Mouse (Mus musculus): ENCODE results near the gene Hsdl1. TPM values are rescaled to one million over a fixed set of nuclear protein-coding genes. Genes with fewer than 3 reads are reported as not detected.

The Hsdl1 gene
- polyA plus RNA-seq, 1 experiment = 20.9 TPM

DNA sequence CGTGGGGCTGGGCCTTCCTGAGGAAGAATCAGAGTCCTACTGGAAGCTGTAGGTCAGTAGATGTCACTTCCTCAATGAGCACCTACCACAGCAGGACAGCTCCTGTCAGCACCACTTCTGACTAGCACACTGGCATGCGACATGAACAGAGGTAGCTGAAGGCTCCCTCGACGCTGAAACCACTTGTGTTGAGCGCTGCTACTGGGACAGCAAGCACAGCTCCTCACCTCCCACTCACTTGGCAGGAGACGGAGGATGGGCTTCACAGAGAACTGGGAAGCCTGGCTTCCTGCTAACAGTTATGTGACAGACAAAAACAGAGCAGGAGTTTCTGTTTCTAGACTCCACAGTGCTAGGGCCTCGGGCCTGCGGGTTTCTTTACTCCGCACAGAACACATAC, 43.0 kb downstream of the Hsdl1 start:
- 79% methylated on average over 9 of the region's 9 CpGs for WGBS
- Histone ChIP-seq H3K4me1 (ENCODE audit: control insufficient read depth, insufficient read depth, insufficient read length, low read length) (peaks cover 33% of the 10 kb centered on the region), H3K27ac (ENCODE audit: insufficient read depth, low read depth, low read length) (peak overlapping the region; percentile 95), H3K4me3 (ENCODE audit: low read depth, low read length) (no peak overlapping the region), H3K27me3 (ENCODE audit: control insufficient read depth, insufficient read depth, low read length) (no peaks in the 10 kb centered on the region), H3K36me3 (ENCODE audit: control insufficient read depth, insufficient read depth, low read length) (peaks cover 61% of the 10 kb centered on the region)
- no peak for TF ChIP-seq CTCF (IDR thresholded peaks at IDR 0.05; ENCODE audit: extremely low read depth, insufficient read length, insufficient replicate concordance, low read depth, low read length)
- TF ChIP-seq POLR2A (IDR thresholded peaks at IDR 0.05; ENCODE audit: low read depth, low read length) = no peak

DNA sequence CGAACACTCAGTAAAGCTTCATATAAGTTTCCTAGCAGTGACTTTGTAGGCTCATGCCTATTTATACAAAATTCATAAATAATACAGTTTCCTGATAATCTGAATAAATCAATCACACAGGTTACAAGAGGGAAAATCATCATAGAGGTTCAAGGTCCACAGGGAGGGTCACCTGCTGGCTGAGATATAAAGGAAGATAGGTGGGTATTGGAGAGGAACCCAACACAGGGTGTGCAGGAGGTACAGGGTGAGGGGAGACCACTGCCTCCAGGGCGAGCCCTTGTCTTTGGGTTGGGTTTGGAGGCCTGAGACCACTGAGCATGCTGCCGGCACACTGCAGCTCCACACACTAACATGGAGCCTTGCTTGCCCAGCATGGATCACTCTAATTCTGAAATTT, 43.6 kb downstream of the Hsdl1 start:
- Histone ChIP-seq H3K4me1 (ENCODE audit: control insufficient read depth, insufficient read depth, insufficient read length, low read length) (peaks cover 33% of the 10 kb centered on the region), H3K36me3 (ENCODE audit: control insufficient read depth, insufficient read depth, low read length) (peaks cover 60% of the 10 kb centered on the region), H3K4me3 (ENCODE audit: low read depth, low read length) (no peak overlapping the region), H3K27me3 (ENCODE audit: control insufficient read depth, insufficient read depth, low read length) (no peaks in the 10 kb centered on the region), H3K27ac (ENCODE audit: insufficient read depth, low read depth, low read length) (peak overlapping the region; percentile 95)
- TF ChIP-seq CTCF (IDR thresholded peaks at IDR 0.05; ENCODE audit: extremely low read depth, insufficient read length, insufficient replicate concordance, low read depth, low read length) = no peak
- no peak for TF ChIP-seq POLR2A (IDR thresholded peaks at IDR 0.05; ENCODE audit: low read depth, low read length)
- 71% methylated on average over 3 of the region's 3 CpGs for whole genome bisulfite sequencing

DNA sequence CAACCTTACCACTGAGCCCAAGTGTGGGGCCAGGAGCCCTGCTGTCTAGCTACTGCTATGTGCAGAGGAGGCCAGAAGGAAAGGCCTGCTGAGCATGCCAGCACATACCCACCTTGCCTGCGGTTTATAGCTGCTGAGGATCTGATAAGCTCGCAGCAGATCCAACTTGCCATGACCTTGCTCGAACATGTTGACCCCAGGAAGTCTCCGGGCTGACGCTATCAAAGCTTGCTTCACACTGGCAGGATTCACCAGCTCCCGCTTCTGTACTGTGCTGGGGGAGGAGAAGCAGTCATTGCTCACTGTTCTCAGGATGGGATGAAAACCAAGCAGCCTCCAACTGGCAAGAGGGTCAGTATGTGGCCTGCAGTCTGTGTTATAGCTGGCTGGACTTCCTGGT, 44.0 kb downstream of the Hsdl1 start:
- no peaks in the 10 kb centered on the region for H3K27me3 ChIP-seq (ENCODE audit: control insufficient read depth, insufficient read depth, low read length)
- no peak overlapping the region for H3K4me3 ChIP-seq (ENCODE audit: low read depth, low read length)
- WGBS = 31% methylated on average over 6 of the region's 6 CpGs
- peaks cover 56% of the 10 kb centered on the region for H3K36me3 ChIP-seq (ENCODE audit: control insufficient read depth, insufficient read depth, low read length)
- peaks cover 33% of the 10 kb centered on the region for H3K4me1 ChIP-seq (ENCODE audit: control insufficient read depth, insufficient read depth, insufficient read length, low read length)
- H3K27ac ChIP-seq (ENCODE audit: insufficient read depth, low read depth, low read length) = peak overlapping the region; percentile 95
- no peak for TF ChIP-seq POLR2A (IDR thresholded peaks at IDR 0.05; ENCODE audit: low read depth, low read length)
- TF ChIP-seq CTCF (IDR thresholded peaks at IDR 0.05; ENCODE audit: extremely low read depth, insufficient read length, insufficient replicate concordance, low read depth, low read length) = no peak

DNA sequence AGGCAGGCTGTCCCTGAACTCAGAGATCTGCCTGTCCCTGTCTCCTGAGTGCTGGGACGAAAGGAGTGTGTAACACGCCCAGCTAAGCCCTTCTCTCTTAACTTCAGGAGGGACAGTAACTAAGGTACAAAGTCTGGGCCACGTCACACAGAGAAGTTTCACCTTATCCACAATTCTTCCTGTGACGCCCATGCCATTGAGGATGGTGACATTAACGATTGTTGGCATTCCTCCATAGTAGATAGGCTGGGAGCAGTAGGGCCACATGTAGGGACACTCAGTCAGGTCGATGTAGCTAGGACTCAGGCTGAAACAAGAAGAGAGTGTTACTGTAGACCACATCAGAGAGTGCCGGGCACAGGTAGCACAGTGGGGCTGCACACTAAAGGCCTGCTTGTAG, 46.2 kb downstream of the Hsdl1 start:
- Histone ChIP-seq H3K27me3 (ENCODE audit: control insufficient read depth, insufficient read depth, low read length) (no peaks in the 10 kb centered on the region), H3K36me3 (ENCODE audit: control insufficient read depth, insufficient read depth, low read length) (peaks cover 57% of the 10 kb centered on the region), H3K27ac (ENCODE audit: insufficient read depth, low read depth, low read length) (peak overlapping the region; percentile 97), H3K4me1 (ENCODE audit: control insufficient read depth, insufficient read depth, insufficient read length, low read length) (peaks cover 33% of the 10 kb centered on the region), H3K4me3 (ENCODE audit: low read depth, low read length) (no peak overlapping the region)
- WGBS = 37% methylated on average over 7 of the region's 7 CpGs
- TF ChIP-seq CTCF (IDR thresholded peaks at IDR 0.05; ENCODE audit: extremely low read depth, insufficient read length, insufficient replicate concordance, low read depth, low read length) (no peak), POLR2A (IDR thresholded peaks at IDR 0.05; ENCODE audit: low read depth, low read length) (peak; percentile 49; the same call in 1 of the 2 replicates)

DNA sequence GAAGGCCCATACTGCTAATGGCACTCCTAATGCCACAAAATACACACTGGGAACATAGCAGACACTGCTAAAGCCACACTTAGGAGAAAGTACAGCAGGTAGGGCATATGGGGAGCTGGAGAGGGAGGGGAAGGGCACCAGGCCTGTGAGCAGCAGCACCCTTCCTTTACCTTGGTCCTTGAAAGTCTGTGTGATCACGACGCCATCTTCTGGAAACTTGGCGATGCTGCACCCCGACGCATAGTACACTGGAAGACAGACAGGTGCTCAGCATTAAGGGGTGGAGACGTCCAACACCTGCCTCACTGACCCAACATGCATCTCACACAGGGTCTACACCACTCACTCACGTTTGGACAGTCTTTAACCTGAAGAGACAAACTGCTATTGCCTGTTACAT, 54.9 kb downstream of the Hsdl1 start:
- Histone ChIP-seq H3K27ac (ENCODE audit: insufficient read depth, low read depth, low read length) (no peak overlapping the region), H3K4me3 (ENCODE audit: low read depth, low read length) (no peak overlapping the region), H3K4me1 (ENCODE audit: control insufficient read depth, insufficient read depth, insufficient read length, low read length) (no peaks in the 10 kb centered on the region), H3K27me3 (ENCODE audit: control insufficient read depth, insufficient read depth, low read length) (no peaks in the 10 kb centered on the region), H3K36me3 (ENCODE audit: control insufficient read depth, insufficient read depth, low read length) (peaks cover 85% of the 10 kb centered on the region)
- TF ChIP-seq CTCF (IDR thresholded peaks at IDR 0.05; ENCODE audit: extremely low read depth, insufficient read length, insufficient replicate concordance, low read depth, low read length) (peak; percentile 25; the same call in 1 of the 2 replicates), POLR2A (IDR thresholded peaks at IDR 0.05; ENCODE audit: low read depth, low read length) (no peak)
- WGBS = 72% methylated on average over 7 of the region's 7 CpGs

DNA sequence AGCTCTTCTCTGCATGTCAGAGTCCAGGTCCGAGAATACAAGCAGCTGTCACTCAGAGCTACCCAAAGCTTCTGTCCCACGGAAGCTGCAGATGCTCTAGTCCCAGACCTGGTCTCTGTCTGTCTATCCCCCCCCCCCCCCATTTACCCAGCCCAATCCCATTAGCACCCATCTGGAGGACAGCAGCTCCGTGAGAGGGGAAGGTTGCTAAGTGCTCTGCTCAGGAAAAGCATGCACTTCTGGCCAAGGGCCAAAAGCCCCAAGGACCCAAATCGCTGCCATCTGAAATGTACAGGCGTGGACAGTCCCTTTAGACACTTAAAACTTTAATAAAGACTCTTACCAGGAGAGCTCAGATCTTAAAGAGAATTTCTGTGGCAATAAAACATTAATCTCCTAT, 58.3 kb downstream of the Hsdl1 start:
- peaks cover 90% of the 10 kb centered on the region for H3K36me3 ChIP-seq (ENCODE audit: control insufficient read depth, insufficient read depth, low read length)
- no peaks in the 10 kb centered on the region for H3K4me1 ChIP-seq (ENCODE audit: control insufficient read depth, insufficient read depth, insufficient read length, low read length)
- no peaks in the 10 kb centered on the region for H3K27me3 ChIP-seq (ENCODE audit: control insufficient read depth, insufficient read depth, low read length)
- H3K4me3 ChIP-seq (ENCODE audit: low read depth, low read length) = no peak overlapping the region
- no peak overlapping the region for H3K27ac ChIP-seq (ENCODE audit: insufficient read depth, low read depth, low read length)
- 70% methylated on average over 5 of the region's 5 CpGs for WGBS
- TF ChIP-seq CTCF (IDR thresholded peaks at IDR 0.05; ENCODE audit: extremely low read depth, insufficient read length, insufficient replicate concordance, low read depth, low read length) = no peak
- TF ChIP-seq POLR2A (IDR thresholded peaks at IDR 0.05; ENCODE audit: low read depth, low read length) = no peak

DNA sequence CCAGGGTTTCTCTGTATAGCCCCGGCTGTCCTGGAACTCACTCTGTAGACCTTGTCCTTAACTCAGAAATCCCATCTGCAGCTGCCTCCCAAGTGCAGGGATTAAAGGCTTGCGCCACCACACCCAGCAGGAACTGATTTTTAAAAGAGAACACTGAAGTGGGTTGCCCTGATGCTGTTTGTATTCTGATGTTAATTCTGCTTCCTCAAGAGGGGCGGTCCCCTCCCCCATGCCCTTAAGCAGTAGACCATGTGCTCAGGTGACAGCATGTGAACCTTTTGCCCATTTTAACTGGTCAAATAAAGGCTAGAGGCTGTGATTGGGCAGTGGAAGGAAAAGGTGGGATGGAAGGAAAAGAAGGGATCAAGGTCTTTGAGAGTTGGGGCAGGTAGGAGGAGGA, 59.2 kb downstream of the Hsdl1 start:
- no peak overlapping the region for H3K4me3 ChIP-seq (ENCODE audit: low read depth, low read length)
- H3K4me1 ChIP-seq (ENCODE audit: control insufficient read depth, insufficient read depth, insufficient read length, low read length) = no peaks in the 10 kb centered on the region
- no peak overlapping the region for H3K27ac ChIP-seq (ENCODE audit: insufficient read depth, low read depth, low read length)
- 85% methylated on average over 3 of the region's 3 CpGs for WGBS
- H3K36me3 ChIP-seq (ENCODE audit: control insufficient read depth, insufficient read depth, low read length) = peaks cover 87% of the 10 kb centered on the region
- H3K27me3 ChIP-seq (ENCODE audit: control insufficient read depth, insufficient read depth, low read length) = no peaks in the 10 kb centered on the region
- no peak for TF ChIP-seq POLR2A (IDR thresholded peaks at IDR 0.05; ENCODE audit: low read depth, low read length)
- no peak for TF ChIP-seq CTCF (IDR thresholded peaks at IDR 0.05; ENCODE audit: extremely low read depth, insufficient read length, insufficient replicate concordance, low read depth, low read length)

DNA sequence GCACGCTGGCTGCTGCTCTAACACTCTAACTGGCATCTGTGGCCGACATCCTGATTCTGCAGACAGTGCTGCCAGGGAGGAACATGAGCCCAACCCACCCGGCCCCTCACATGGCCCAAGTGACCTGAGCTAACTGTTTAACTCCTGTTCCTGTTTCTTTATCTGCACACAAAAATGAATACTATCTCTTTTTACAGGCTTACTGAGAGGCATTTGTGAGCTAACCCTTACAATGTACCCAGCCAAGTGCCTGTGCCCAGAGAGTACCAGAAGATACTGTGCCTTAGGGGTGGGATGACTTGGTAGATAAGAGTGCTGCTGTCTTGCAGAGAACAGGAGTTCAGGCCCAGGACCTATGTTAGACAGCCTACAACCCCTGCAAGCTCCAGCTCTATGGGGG, 60.0 kb downstream of the Hsdl1 start:
- WGBS = 90% methylated on average over 3 of the region's 3 CpGs
- Histone ChIP-seq H3K36me3 (ENCODE audit: control insufficient read depth, insufficient read depth, low read length) (peaks cover 88% of the 10 kb centered on the region), H3K4me1 (ENCODE audit: control insufficient read depth, insufficient read depth, insufficient read length, low read length) (no peaks in the 10 kb centered on the region), H3K27me3 (ENCODE audit: control insufficient read depth, insufficient read depth, low read length) (no peaks in the 10 kb centered on the region), H3K4me3 (ENCODE audit: low read depth, low read length) (no peak overlapping the region), H3K27ac (ENCODE audit: insufficient read depth, low read depth, low read length) (no peak overlapping the region)
- TF ChIP-seq CTCF (IDR thresholded peaks at IDR 0.05; ENCODE audit: extremely low read depth, insufficient read length, insufficient replicate concordance, low read depth, low read length) (no peak), POLR2A (IDR thresholded peaks at IDR 0.05; ENCODE audit: low read depth, low read length) (no peak)

All from small intestine, adult 2 months (tissue).